Mouse (Mus musculus) CD4-positive, CD25-positive, alpha-beta regulatory T cell, adult 4 months (primary cell): ENCODE data around the gene Loxl3. TPM values are rescaled to one million over a fixed set of nuclear protein-coding genes. Genes with fewer than 3 reads are reported as not detected.
A peak's percentile ranks its signal among the peaks of the same experiment; 100 is the strongest.

ENCODE experiments used
- ATAC-seq: one replicate; pipeline ENCODE4 v1.8.0; 2017
- polyA plus RNA-seq, 2 experiments: library from polyadenylated mRNA; unstranded; fragments of 100-300 nt; shearing (Covaris generic); gene quantifications; one replicate each; pipeline ENCODE4 v1.2.1; 2017

Gene Loxl3
- 1 to 10 TPM in 1 of 2 experiments, not detected in 1; 1.8 TPM for polyA plus RNA-seq

GRCm38 (mm10) chr6:83033249-83034185, at the start of gene Loxl3, which contains the start of gene Dok1:
Gene Loxl3 (plus strand): TSS chr6:83034173.
Gene Dok1 (minus strand): TSS chr6:83033471.
- peak; percentile 65 for ATAC-seq

GRCm38 (mm10) chr6:82987411-82987971, 46.5 kb upstream of the Loxl3 start:
- ATAC-seq, result no peak

- no peak for ATAC-seq
Observed at GRCm38 (mm10) chr6:82993696-82994095, 40.3 kb upstream of the Loxl3 start.

GRCm38 (mm10) chr6:82994372-82994771, 39.6 kb upstream of the Loxl3 start:
- ATAC-seq, result no peak

- peak; percentile 99 for ATAC-seq
Observed at GRCm38 (mm10) chr6:82996740-82997315, 37.1 kb upstream of the Loxl3 start.

GRCm38 (mm10) chr6:82997511-82998102, 36.4 kb upstream of the Loxl3 start:
- ATAC-seq, result no peak

GRCm38 (mm10) chr6:82998326-82998725, 35.6 kb upstream of the Loxl3 start:
- ATAC-seq, result no peak

- ATAC-seq, result no peak
Observed at GRCm38 (mm10) chr6:82999986-83000385, 34.0 kb upstream of the Loxl3 start.

- ATAC-seq, result no peak
Observed at GRCm38 (mm10) chr6:83003082-83003481, 30.9 kb upstream of the Loxl3 start.

GRCm38 (mm10) chr6:83003850-83004249, 30.1 kb upstream of the Loxl3 start:
- ATAC-seq, result no peak

- no peak for ATAC-seq
Observed at GRCm38 (mm10) chr6:83004309-83004708, 29.7 kb upstream of the Loxl3 start.

GRCm38 (mm10) chr6:83004872-83005271, 29.1 kb upstream of the Loxl3 start:
- no peak for ATAC-seq

- ATAC-seq, result no peak
Observed at GRCm38 (mm10) chr6:83005444-83006011, 28.4 kb upstream of the Loxl3 start.

GRCm38 (mm10) chr6:83006114-83006513, 27.9 kb upstream of the Loxl3 start:
- no peak for ATAC-seq

- no peak for ATAC-seq
Observed at GRCm38 (mm10) chr6:83008659-83009058, 25.3 kb upstream of the Loxl3 start.

- ATAC-seq, result peak; percentile 79
Observed at GRCm38 (mm10) chr6:83010010-83010409, 24.0 kb upstream of the Loxl3 start.

- no peak for ATAC-seq
Observed at GRCm38 (mm10) chr6:83011255-83011654, 22.7 kb upstream of the Loxl3 start.

- no peak for ATAC-seq
Observed at GRCm38 (mm10) chr6:83011756-83012155, 22.2 kb upstream of the Loxl3 start.

GRCm38 (mm10) chr6:83013444-83013843, 20.5 kb upstream of the Loxl3 start:
- ATAC-seq, result peak; percentile 87

- ATAC-seq, result no peak
Observed at GRCm38 (mm10) chr6:83014482-83015466, 19.2 kb upstream of the Loxl3 start.

- ATAC-seq, result no peak
Observed at GRCm38 (mm10) chr6:83015749-83016148, 18.2 kb upstream of the Loxl3 start.
